Comparison of ENCODE assay signal across 14 mouse cellular contexts in the genomic region with DNA sequence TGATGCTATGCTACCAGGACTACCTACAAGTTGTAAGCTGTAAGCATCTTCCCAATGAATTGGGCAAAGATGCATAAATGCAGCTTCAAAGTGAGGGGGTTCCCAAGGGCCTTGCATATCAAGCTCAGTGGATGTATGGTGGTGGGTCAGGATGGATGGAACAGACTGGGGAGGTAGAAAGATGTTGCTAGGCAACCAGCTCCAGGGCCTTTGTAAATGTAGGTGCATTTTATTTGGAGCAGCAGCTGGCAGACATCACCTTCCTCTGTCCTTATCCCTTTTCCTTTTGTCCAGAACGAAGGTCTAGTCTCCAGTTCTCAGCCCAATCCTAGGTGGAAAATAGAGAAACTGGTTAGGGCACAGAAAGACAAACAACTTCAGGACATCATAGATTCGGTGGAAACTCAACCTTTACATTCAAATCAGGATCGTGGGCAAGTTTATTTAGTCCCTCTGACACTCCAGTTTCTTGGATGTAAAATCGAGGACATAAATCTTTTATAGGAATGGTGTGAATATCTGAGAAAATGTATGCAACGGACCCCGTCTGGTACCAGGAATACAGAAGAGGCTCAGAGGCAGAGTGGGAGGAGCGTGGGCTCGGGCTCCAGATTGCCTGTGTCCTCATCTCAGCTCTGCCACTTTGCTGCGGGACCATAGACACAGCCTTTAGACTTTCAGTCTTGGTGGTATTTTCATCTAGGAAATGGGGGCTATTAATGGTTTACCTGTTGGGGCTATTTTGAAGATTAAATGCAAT. TPM values are rescaled to one million over a fixed set of nuclear protein-coding genes. Genes with fewer than 3 reads are reported as not detected.
DNase-seq lines count a peak whose midpoint lies in the region; ATAC-seq and TF ChIP-seq lines count a peak whose summit lies in the region.
"Had no signal": no experiment of that assay in that cellular context is flagged by ENCODE, and none has a peak within 500 bp of the region (broad histone marks: within the 10 kb centered on the region; RNA-seq: fewer than 3 reads in every experiment).

No protein-coding gene starts in this region.

- H3K9me3 ChIP-seq in heart, embryonic 10.5 days = no peaks in the 10 kb centered on the region
- H3K9me3 ChIP-seq in heart, embryonic 11.5 days (replicated peaks; ENCODE audit: control insufficient read depth, low read length) = no peaks in the 10 kb centered on the region
- no peaks in the 10 kb centered on the region for H3K9me3 ChIP-seq in neural tube, embryonic 14.5 days (ENCODE audit: control insufficient read depth, low read length)
- no peaks in the 10 kb centered on the region for H3K9me3 ChIP-seq in liver, embryonic 12.5 days (replicated peaks)
- H3K9me3 ChIP-seq: embryonic facial prominence, embryonic 15.5 days had no signal

- H3K9ac ChIP-seq in heart, embryonic 11.5 days (ENCODE audit: low read depth, low read length) = no peak overlapping the region
- H3K9ac ChIP-seq in neural tube, embryonic 14.5 days (replicated peaks; ENCODE audit: low read depth, low read length) = no peak overlapping the region
- H3K9ac ChIP-seq in liver, embryonic 12.5 days = no peak overlapping the region
- H3K9ac ChIP-seq: embryonic facial prominence, embryonic 15.5 days had no signal

- no peak overlapping the region for H3K4me3 ChIP-seq in heart, embryonic 10.5 days
- no peak overlapping the region for H3K4me3 ChIP-seq in heart, embryonic 11.5 days (ENCODE audit: low read depth, low read length)
- H3K4me3 ChIP-seq in left cerebral cortex, adult 2 months = no peak overlapping the region
- no peak overlapping the region for H3K4me3 ChIP-seq in neural tube, embryonic 14.5 days (ENCODE audit: low read depth, low read length)
- H3K4me3 ChIP-seq in liver, embryonic 12.5 days = no peak overlapping the region
- H3K4me3 ChIP-seq: embryonic facial prominence, embryonic 15.5 days had no signal

- no peaks in the 10 kb centered on the region for H3K27me3 ChIP-seq in heart, embryonic 10.5 days (ENCODE audit: insufficient read depth, poor library complexity, severe bottlenecking)
- no peaks in the 10 kb centered on the region for H3K27me3 ChIP-seq in heart, embryonic 11.5 days (ENCODE audit: control insufficient read depth, insufficient read depth, low read length)
- no peaks in the 10 kb centered on the region for H3K27me3 ChIP-seq in neural tube, embryonic 14.5 days (ENCODE audit: control insufficient read depth, insufficient read depth, low read length)
- H3K27me3 ChIP-seq in liver, embryonic 12.5 days (replicated peaks) = no peaks in the 10 kb centered on the region
- H3K27me3 ChIP-seq: embryonic facial prominence, embryonic 15.5 days had no signal

- DNase-seq in heart, embryonic 10.5 days (ENCODE audit: low spot score) = peak; percentile 43
- peak; percentile 35 for DNase-seq in R1 (ENCODE audit: low read depth, low spot score)
- peak in 1 of 2 experiments; percentile 51 for DNase-seq in left cerebral cortex, adult 2 months (ENCODE audit: extremely low spot score in 1 of 2, low spot score in 2 of 2)
- no peak for DNase-seq in heart, postnatal 10 days
- DNase-seq: cerebellum, postnatal 36 days; kidney, adult 2 months; lung, postnatal 14 days had no signal

- intact Hi-C loops in left cerebral cortex, adult 2 months (cut with DNase I) = loop anchor here (2.0 kb wide), 1 partner anchor 18 kb away; no protein-coding TSS in a partner anchor
- intact Hi-C loops in heart, postnatal 10 days (cut with DNase I) = no loop called here

- H3K27ac ChIP-seq in heart, embryonic 10.5 days = no peak overlapping the region
- H3K27ac ChIP-seq in heart, embryonic 11.5 days (ENCODE audit: low read depth, low read length) = no peak overlapping the region
- H3K27ac ChIP-seq in left cerebral cortex, adult 2 months = peak overlapping the region; percentile 77
- H3K27ac ChIP-seq in neural tube, embryonic 14.5 days (ENCODE audit: low read depth, low read length) = no peak overlapping the region
- H3K27ac ChIP-seq in liver, embryonic 12.5 days = no peak overlapping the region
- H3K27ac ChIP-seq: embryonic facial prominence, embryonic 15.5 days had no signal

- H3K4me1 ChIP-seq in heart, embryonic 10.5 days = peaks cover 3% of the 10 kb centered on the region; the same call in 1 of the 2 replicates
- H3K4me1 ChIP-seq in heart, embryonic 11.5 days (ENCODE audit: control insufficient read depth, insufficient read depth, low read length) = no peaks in the 10 kb centered on the region
- H3K4me1 ChIP-seq in neural tube, embryonic 14.5 days (ENCODE audit: control insufficient read depth, insufficient read depth, low read length) = peaks cover 6% of the 10 kb centered on the region; the same call in 1 of the 2 replicates
- no peaks in the 10 kb centered on the region for H3K4me1 ChIP-seq in liver, embryonic 12.5 days
- H3K4me1 ChIP-seq: embryonic facial prominence, embryonic 15.5 days had no signal

- WGBS in heart, embryonic 10.5 days = 85% methylated on average over 9 of the region's 9 CpGs
- 81% methylated on average over 9 of the region's 9 CpGs for WGBS in heart, embryonic 11.5 days (ENCODE audit: insufficient replicate concordance)
- WGBS in neural tube, embryonic 14.5 days = 73% methylated on average over 9 of the region's 9 CpGs
- WGBS in liver, embryonic 12.5 days (ENCODE audit: insufficient replicate concordance) = 66% methylated on average over 9 of the region's 9 CpGs

- no peak for TF ChIP-seq CTCF in left cerebral cortex, adult 2 months (IDR thresholded peaks at IDR 0.05)

- no peak overlapping the region for H3K4me2 ChIP-seq in heart, embryonic 11.5 days
- H3K4me2 ChIP-seq in neural tube, embryonic 14.5 days (ENCODE audit: low read depth, low read length) = no peak overlapping the region
- no peak overlapping the region for H3K4me2 ChIP-seq in liver, embryonic 12.5 days
- H3K4me2 ChIP-seq: embryonic facial prominence, embryonic 15.5 days; liver, embryonic 11.5 days had no signal

- no peak for ATAC-seq in heart, embryonic 11.5 days (replicated peaks; ENCODE audit: insufficient number of reproducible peaks, low FRiP score, low TSS enrichment)
- ATAC-seq in neural tube, embryonic 14.5 days (ENCODE audit: low read depth) = peak; percentile 54; the same call in 1 of the 2 replicates
- ATAC-seq in erythroid progenitor cell, adult 5-6 weeks (replicated peaks; ENCODE audit: low FRiP score, poor library complexity, severe bottlenecking) = no peak
- ATAC-seq in liver, embryonic 12.5 days = no peak
- ATAC-seq: forebrain, embryonic 16.5 days had no signal

- H3K36me3 ChIP-seq in heart, embryonic 10.5 days = no peaks in the 10 kb centered on the region
- H3K36me3 ChIP-seq in heart, embryonic 11.5 days (ENCODE audit: control insufficient read depth, insufficient read depth, low read length) = no peaks in the 10 kb centered on the region
- H3K36me3 ChIP-seq in neural tube, embryonic 14.5 days (ENCODE audit: control insufficient read depth, insufficient read depth, low read length) = no peaks in the 10 kb centered on the region
- no peaks in the 10 kb centered on the region for H3K36me3 ChIP-seq in liver, embryonic 12.5 days
- H3K36me3 ChIP-seq: embryonic facial prominence, embryonic 15.5 days had no signal

RNA-seq across cellular contexts. Expression of a gene that starts 29.8 kb away (rescaled TPM):
- polyA plus RNA-seq in heart, embryonic 10.5 days (2016; fragmentation: Nextera tagmentation; extraction: Ambion mirVana) = 164 and 228 TPM in 2 replicates
- 404 and 434 TPM in 2 replicates for polyA plus RNA-seq in heart, embryonic 11.5 days (2014; fragmentation: Nextera tagmentation; extraction: Ambion mirVana)
- 1,000 to 10,000 TPM; 1,018 to 1,116 TPM for total RNA-seq in left cerebral cortex, adult 2 months (2021)
- polyA plus RNA-seq in neural tube, embryonic 14.5 days (2014; fragmentation: Nextera tagmentation; extraction: Ambion mirVana) = 105 and 115 TPM in 2 replicates
- total RNA-seq in erythroid progenitor cell, adult 5-6 weeks (2015; ENCODE audit: low replicate concordance) = 54.1 and 59.9 TPM in 2 replicates
- total RNA-seq in erythroid progenitor cell, adult 5-6 weeks (2017; ENCODE audit: low replicate concordance) = 55.7 and 67.4 TPM in 2 replicates
- 1,000 to 10,000 TPM in 1 of 2 experiments, 100 to 1,000 TPM in 1; 897 to 1,002 TPM for total RNA-seq in heart, postnatal 10 days (2021)
- 54.1 and 55.2 TPM in 2 replicates for polyA plus RNA-seq in liver, embryonic 12.5 days (2016; fragmentation: Nextera tagmentation; extraction: Ambion mirVana)

Comparison
In these comparisons a context has a peak if more than half of its experiments do, and no peak if none do; other contexts are left out.
1. DNase-seq: peak in heart, embryonic 10.5 days (single experiment) and R1 (single experiment); none in heart, postnatal 10 days (0 of 2).